Mouse (Mus musculus) thymus, adult 18-20 months (tissue): Measurements from ENCODE around the gene Gm13057.
"Not testable (repeated sequence)": the region's sequence is repeated elsewhere in the genome, so short reads cannot be mapped to it uniquely, and the experiment has no call there.

Source experiments
- DNase-seq, 2 experiments: peaks; one replicate each; pipeline ENCODE4 v3.0.0; 2022; ENCODE audit warnings: mixed read lengths in 2 of 2

The Gm13057 gene

GRCm38 (mm10) chr4:143551400-143551799 is at the start of gene Gm13057, which contains the start of gene BC080695:
Gene Gm13057, plus strand, starts transcription at chr4:143551709.
Gene BC080695, plus strand, starts transcription at chr4:143551700.
- not testable (repeated sequence) for DNase-seq

GRCm38 (mm10) chr4:143511043-143511442 is 40.5 kb upstream of the Gm13057 start, which contains the start of gene Gm13043:
Gene Gm13043, plus strand, starts transcription at chr4:143511343.
- DNase-seq = no peak

- DNase-seq = not testable (repeated sequence)
Measured at GRCm38 (mm10) chr4:143535654-143536053, 15.9 kb upstream of the Gm13057 start, which contains the start of gene Gm13040. Gene Gm13040, plus strand, starts transcription at chr4:143535954.
